Mouse (Mus musculus): Measurements from ENCODE around the gene Rassf1. TPM values are rescaled to one million over a fixed set of nuclear protein-coding genes. Genes with fewer than 3 reads are reported as not detected.
A peak's percentile ranks its signal among the peaks of the same experiment; 100 is the strongest.

The Rassf1 gene
- polyA plus RNA-seq, 1 experiment from 2014 or later, result 48.0 TPM

- Histone ChIP-seq H3K4me3 (ENCODE audit: low read depth, low read length) (no peak overlapping the region), H3K4me1 (replicated peaks; ENCODE audit: control insufficient read depth, insufficient read depth, low read length) (0 out of 2 replicates have a peak, but pooled peaks cover 5% of the 10 kb centered on the region), H3K4me2 (replicated peaks; ENCODE audit: low read depth) (0 out of 2 replicates have a peak overlapping the region, but pooled peaks have one; percentile 91), H3K27ac (ENCODE audit: low read depth, low read length) (no peak overlapping the region; the same call in 1 of the 2 replicates), H3K27me3 (replicated peaks; ENCODE audit: control insufficient read depth, insufficient read depth, low read length) (no peaks in the 10 kb centered on the region), H3K9me3 (ENCODE audit: control insufficient read depth) (no peaks in the 10 kb centered on the region), H3K9ac (ENCODE audit: low read depth, low read length) (no peak overlapping the region), H3K36me3 (ENCODE audit: control insufficient read depth, insufficient read depth) (peaks cover 17% of the 10 kb centered on the region)
- 93% methylated on average over 14 of the region's 14 CpGs for WGBS
- TF ChIP-seq CTCF (IDR thresholded peaks at IDR 0.05; ENCODE audit: low read depth), result no peak
- ATAC-seq, result no peak
Measured at GRCm38 (mm10) chr9:107579023-107579900, 27.9 kb downstream of the Rassf1 start.

GRCm38 (mm10) chr9:107580501-107581317 is 29.4 kb downstream of the Rassf1 start, which contains the start of gene Hyal3:
TSS of gene Hyal3 (plus strand) at chr9:107580818.
- H3K9me3 ChIP-seq (ENCODE audit: control insufficient read depth), result no peaks in the 10 kb centered on the region
- peaks cover 18% of the 10 kb centered on the region for H3K36me3 ChIP-seq (ENCODE audit: control insufficient read depth, insufficient read depth)
- peak within 1 kb of the TSS; percentile 51 for H3K4me3 ChIP-seq (ENCODE audit: low read depth, low read length)
- TF ChIP-seq CTCF (IDR thresholded peaks at IDR 0.05; ENCODE audit: low read depth), result no peak
- H3K9ac ChIP-seq (ENCODE audit: low read depth, low read length), result peak within 1 kb of the TSS; percentile 70
- ATAC-seq, result peak; percentile 60
- H3K4me1 ChIP-seq (replicated peaks; ENCODE audit: control insufficient read depth, insufficient read depth, low read length), result 0 out of 2 replicates have a peak, but pooled peaks cover 5% of the 10 kb centered on the region
- WGBS, result under 1% methylated on average over 32 of the region's 32 CpGs
- H3K27ac ChIP-seq (ENCODE audit: low read depth, low read length), result peak within 1 kb of the TSS; percentile 84
- H3K4me2 ChIP-seq (replicated peaks; ENCODE audit: low read depth), result peak within 1 kb of the TSS; percentile 91
- H3K27me3 ChIP-seq (replicated peaks; ENCODE audit: control insufficient read depth, insufficient read depth, low read length), result no peaks in the 10 kb centered on the region

GRCm38 (mm10) chr9:107581584-107581983 is 30.2 kb downstream of the Rassf1 start:
- Histone ChIP-seq H3K4me3 (ENCODE audit: low read depth, low read length) (peak overlapping the region; percentile 51), H3K4me1 (replicated peaks; ENCODE audit: control insufficient read depth, insufficient read depth, low read length) (peaks cover 8% of the 10 kb centered on the region; the same call in 1 of the 2 replicates), H3K9ac (ENCODE audit: low read depth, low read length) (peak overlapping the region; percentile 70; the same call in 1 of the 2 replicates), H3K4me2 (replicated peaks; ENCODE audit: low read depth) (peak overlapping the region; percentile 91), H3K27me3 (replicated peaks; ENCODE audit: control insufficient read depth, insufficient read depth, low read length) (no peaks in the 10 kb centered on the region), H3K27ac (ENCODE audit: low read depth, low read length) (no peak overlapping the region), H3K36me3 (ENCODE audit: control insufficient read depth, insufficient read depth) (peaks cover 18% of the 10 kb centered on the region), H3K9me3 (ENCODE audit: control insufficient read depth) (no peaks in the 10 kb centered on the region)
- WGBS, result 63% methylated on average over 4 of the region's 4 CpGs
- no peak for ATAC-seq
- TF ChIP-seq CTCF (IDR thresholded peaks at IDR 0.05; ENCODE audit: low read depth), result no peak

GRCm38 (mm10) chr9:107582509-107583062 is 31.2 kb downstream of the Rassf1 start:
- Histone ChIP-seq H3K27ac (ENCODE audit: low read depth, low read length) (no peak overlapping the region), H3K27me3 (replicated peaks; ENCODE audit: control insufficient read depth, insufficient read depth, low read length) (no peaks in the 10 kb centered on the region), H3K36me3 (ENCODE audit: control insufficient read depth, insufficient read depth) (peaks cover 18% of the 10 kb centered on the region), H3K4me1 (replicated peaks; ENCODE audit: control insufficient read depth, insufficient read depth, low read length) (peaks cover 4% of the 10 kb centered on the region; the same call in 1 of the 2 replicates), H3K9ac (ENCODE audit: low read depth, low read length) (no peak overlapping the region), H3K4me3 (ENCODE audit: low read depth, low read length) (no peak overlapping the region), H3K4me2 (replicated peaks; ENCODE audit: low read depth) (no peak overlapping the region), H3K9me3 (ENCODE audit: control insufficient read depth) (no peaks in the 10 kb centered on the region)
- 93% methylated on average over 7 of the region's 7 CpGs for WGBS
- ATAC-seq, result no peak
- no peak for TF ChIP-seq CTCF (IDR thresholded peaks at IDR 0.05; ENCODE audit: low read depth)

- Histone ChIP-seq H3K4me2 (replicated peaks; ENCODE audit: low read depth) (no peak overlapping the region), H3K9me3 (ENCODE audit: control insufficient read depth) (no peaks in the 10 kb centered on the region), H3K36me3 (ENCODE audit: control insufficient read depth, insufficient read depth) (peaks cover 18% of the 10 kb centered on the region), H3K27me3 (replicated peaks; ENCODE audit: control insufficient read depth, insufficient read depth, low read length) (no peaks in the 10 kb centered on the region), H3K9ac (ENCODE audit: low read depth, low read length) (no peak overlapping the region), H3K27ac (ENCODE audit: low read depth, low read length) (no peak overlapping the region), H3K4me1 (replicated peaks; ENCODE audit: control insufficient read depth, insufficient read depth, low read length) (peaks cover 4% of the 10 kb centered on the region; the same call in 1 of the 2 replicates), H3K4me3 (ENCODE audit: low read depth, low read length) (no peak overlapping the region)
- WGBS, result 93% methylated on average over 14 of the region's 14 CpGs
- ATAC-seq, result no peak
- no peak for TF ChIP-seq CTCF (IDR thresholded peaks at IDR 0.05; ENCODE audit: low read depth)
Measured at GRCm38 (mm10) chr9:107583174-107583573, 31.8 kb downstream of the Rassf1 start.

All from intestine, postnatal 0 days (tissue).